Mouse (Mus musculus): Measurements from ENCODE around the gene Rpgrip1l. TPM values are rescaled to one million over a fixed set of nuclear protein-coding genes. Genes with fewer than 3 reads are reported as not detected.

Gene Rpgrip1l
- polyA plus RNA-seq, 1 experiment from 2014 or later: 2.6 TPM

- Histone ChIP-seq H3K27ac (ENCODE audit: low read depth, low read length) (no peak overlapping the region), H3K9me3 (ENCODE audit: control insufficient read depth) (no peaks in the 10 kb centered on the region), H3K36me3 (ENCODE audit: control insufficient read depth, insufficient read depth) (no peaks in the 10 kb centered on the region), H3K4me3 (ENCODE audit: low read depth, low read length) (no peak overlapping the region), H3K4me2 (replicated peaks; ENCODE audit: low read depth) (no peak overlapping the region), H3K9ac (ENCODE audit: low read depth, low read length) (no peak overlapping the region), H3K4me1 (replicated peaks; ENCODE audit: control insufficient read depth, insufficient read depth, low read length) (no peaks in the 10 kb centered on the region), H3K27me3 (replicated peaks; ENCODE audit: control insufficient read depth, insufficient read depth, low read length) (no peaks in the 10 kb centered on the region)
- 93% methylated on average over 2 of the region's 2 CpGs for WGBS
- TF ChIP-seq CTCF (IDR thresholded peaks at IDR 0.05; ENCODE audit: low read depth): no peak
- no peak for ATAC-seq
These were observed 79.0 kb downstream of the Rpgrip1l start for GRCm38 (mm10) chr8:91234097-91234496.

- Histone ChIP-seq H3K4me1 (replicated peaks; ENCODE audit: control insufficient read depth, insufficient read depth, low read length) (no peaks in the 10 kb centered on the region), H3K36me3 (ENCODE audit: control insufficient read depth, insufficient read depth) (no peaks in the 10 kb centered on the region), H3K27ac (ENCODE audit: low read depth, low read length) (no peak overlapping the region), H3K9me3 (ENCODE audit: control insufficient read depth) (no peaks in the 10 kb centered on the region), H3K9ac (ENCODE audit: low read depth, low read length) (no peak overlapping the region), H3K4me3 (ENCODE audit: low read depth, low read length) (no peak overlapping the region), H3K4me2 (replicated peaks; ENCODE audit: low read depth) (no peak overlapping the region), H3K27me3 (replicated peaks; ENCODE audit: control insufficient read depth, insufficient read depth, low read length) (no peaks in the 10 kb centered on the region)
- TF ChIP-seq CTCF (IDR thresholded peaks at IDR 0.05; ENCODE audit: low read depth): no peak
- no peak for ATAC-seq
- 83% methylated on average over 7 of the region's 7 CpGs for WGBS
These were observed 85.6 kb downstream of the Rpgrip1l start for GRCm38 (mm10) chr8:91227421-91227841.

DNA sequence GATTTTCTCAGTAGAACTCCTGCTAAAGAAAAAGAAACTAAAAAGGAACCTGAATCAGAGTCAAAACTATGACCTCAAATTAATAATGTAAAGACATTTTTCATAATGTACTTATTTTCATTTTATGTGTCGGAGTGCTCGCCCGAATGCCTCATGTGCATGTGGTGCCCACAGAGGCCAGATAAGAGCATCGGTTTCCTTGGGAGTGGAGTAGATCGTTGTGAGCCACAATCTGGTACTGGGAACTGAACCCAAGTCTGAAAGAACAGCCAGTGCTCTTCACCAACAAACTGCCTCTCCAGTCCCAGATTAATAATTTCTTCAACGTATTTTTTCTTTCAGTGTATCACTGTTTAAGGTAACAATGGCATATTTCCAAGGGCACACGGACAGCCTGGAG, 88.8 kb downstream of the Rpgrip1l start:
- WGBS: 92% methylated on average over 7 of the region's 7 CpGs
- Histone ChIP-seq H3K4me3 (ENCODE audit: low read depth, low read length) (no peak overlapping the region), H3K9me3 (ENCODE audit: control insufficient read depth) (no peaks in the 10 kb centered on the region), H3K27ac (ENCODE audit: low read depth, low read length) (no peak overlapping the region), H3K4me1 (replicated peaks; ENCODE audit: control insufficient read depth, insufficient read depth, low read length) (no peaks in the 10 kb centered on the region), H3K4me2 (replicated peaks; ENCODE audit: low read depth) (no peak overlapping the region), H3K36me3 (ENCODE audit: control insufficient read depth, insufficient read depth) (no peaks in the 10 kb centered on the region), H3K27me3 (replicated peaks; ENCODE audit: control insufficient read depth, insufficient read depth, low read length) (no peaks in the 10 kb centered on the region), H3K9ac (ENCODE audit: low read depth, low read length) (no peak overlapping the region)
- ATAC-seq: no peak
- TF ChIP-seq CTCF (IDR thresholded peaks at IDR 0.05; ENCODE audit: low read depth): no peak

GRCm38 (mm10) chr8:91221841-91222240, 91.2 kb downstream of the Rpgrip1l start:
- 95% methylated on average over 2 of the region's 2 CpGs for WGBS
- no peaks in the 10 kb centered on the region for H3K4me1 ChIP-seq (replicated peaks; ENCODE audit: control insufficient read depth, insufficient read depth, low read length)
- no peak for TF ChIP-seq CTCF (IDR thresholded peaks at IDR 0.05; ENCODE audit: low read depth)
- H3K27ac ChIP-seq (ENCODE audit: low read depth, low read length): no peak overlapping the region
- no peak for ATAC-seq
- no peak overlapping the region for H3K4me3 ChIP-seq (ENCODE audit: low read depth, low read length)
- no peak overlapping the region for H3K9ac ChIP-seq (ENCODE audit: low read depth, low read length)
- no peak overlapping the region for H3K4me2 ChIP-seq (replicated peaks; ENCODE audit: low read depth)
- no peaks in the 10 kb centered on the region for H3K27me3 ChIP-seq (replicated peaks; ENCODE audit: control insufficient read depth, insufficient read depth, low read length)
- no peaks in the 10 kb centered on the region for H3K36me3 ChIP-seq (ENCODE audit: control insufficient read depth, insufficient read depth)
- no peaks in the 10 kb centered on the region for H3K9me3 ChIP-seq (ENCODE audit: control insufficient read depth)

DNA sequence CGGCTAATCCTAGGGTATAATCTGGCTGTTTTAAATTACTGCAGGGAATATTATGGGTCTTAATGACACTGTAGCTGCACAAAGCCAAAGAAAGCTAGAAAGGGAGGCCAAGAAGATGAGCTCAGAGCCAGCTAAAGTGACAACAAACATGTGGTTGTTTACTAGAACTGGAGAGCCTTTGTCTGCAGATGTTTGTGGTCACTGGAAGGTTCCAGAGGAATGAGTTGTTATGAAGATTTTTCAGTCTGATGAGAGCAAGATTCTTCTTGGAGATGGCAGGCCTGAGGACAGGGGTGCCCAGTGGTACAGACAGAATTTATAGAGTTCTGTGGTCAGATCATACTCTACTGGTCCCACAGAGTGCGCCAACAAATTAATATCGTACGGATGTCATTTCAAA, 94.8 kb downstream of the Rpgrip1l start:
- Histone ChIP-seq H3K4me3 (ENCODE audit: low read depth, low read length) (no peak overlapping the region), H3K36me3 (ENCODE audit: control insufficient read depth, insufficient read depth) (no peaks in the 10 kb centered on the region), H3K4me1 (replicated peaks; ENCODE audit: control insufficient read depth, insufficient read depth, low read length) (no peaks in the 10 kb centered on the region), H3K9me3 (ENCODE audit: control insufficient read depth) (no peaks in the 10 kb centered on the region), H3K27ac (ENCODE audit: low read depth, low read length) (no peak overlapping the region), H3K27me3 (replicated peaks; ENCODE audit: control insufficient read depth, insufficient read depth, low read length) (no peaks in the 10 kb centered on the region), H3K9ac (ENCODE audit: low read depth, low read length) (no peak overlapping the region), H3K4me2 (replicated peaks; ENCODE audit: low read depth) (no peak overlapping the region)
- 79% methylated on average over 4 of the region's 4 CpGs for WGBS
- no peak for ATAC-seq
- TF ChIP-seq CTCF (IDR thresholded peaks at IDR 0.05; ENCODE audit: low read depth): no peak

GRCm38 (mm10) chr8:91217062-91217905, 95.8 kb downstream of the Rpgrip1l start:
- Histone ChIP-seq H3K9me3 (ENCODE audit: control insufficient read depth) (no peaks in the 10 kb centered on the region), H3K27me3 (replicated peaks; ENCODE audit: control insufficient read depth, insufficient read depth, low read length) (no peaks in the 10 kb centered on the region), H3K27ac (ENCODE audit: low read depth, low read length) (no peak overlapping the region), H3K36me3 (ENCODE audit: control insufficient read depth, insufficient read depth) (no peaks in the 10 kb centered on the region), H3K9ac (ENCODE audit: low read depth, low read length) (no peak overlapping the region), H3K4me2 (replicated peaks; ENCODE audit: low read depth) (no peak overlapping the region), H3K4me1 (replicated peaks; ENCODE audit: control insufficient read depth, insufficient read depth, low read length) (no peaks in the 10 kb centered on the region), H3K4me3 (ENCODE audit: low read depth, low read length) (no peak overlapping the region)
- ATAC-seq: no peak
- no peak for TF ChIP-seq CTCF (IDR thresholded peaks at IDR 0.05; ENCODE audit: low read depth)
- 89% methylated on average over 5 of the region's 5 CpGs for WGBS
